Mouse (Mus musculus): ENCODE results near the gene Mtx1. TPM values are rescaled to one million over a fixed set of nuclear protein-coding genes. Genes with fewer than 3 reads are reported as not detected.
A peak's percentile ranks its signal among the peaks of the same experiment; 100 is the strongest.
"Not testable (repeated sequence)": the region's sequence is repeated elsewhere in the genome, so short reads cannot be mapped to it uniquely, and the experiment has no call there.

Gene Mtx1
- polyA plus RNA-seq, 1 experiment from 2014 or later: 196 TPM

GRCm38 (mm10) chr3:89177242-89178106 lies 49.4 kb downstream of the Mtx1 start, which contains the start of gene Scamp3:
TSS of gene Scamp3 (plus strand) at chr3:89177473.
- 0 out of 2 replicates have a peak within 1 kb of the TSS, but pooled peaks have one; percentile 28 for H3K27ac ChIP-seq
- no peaks in the 10 kb centered on the region for H3K27me3 ChIP-seq
- no peaks in the 10 kb centered on the region for H3K9me3 ChIP-seq (replicated peaks)
- peak within 1 kb of the TSS; percentile 71 for H3K4me3 ChIP-seq
- H3K9ac ChIP-seq: peak within 1 kb of the TSS; percentile 83
- H3K36me3 ChIP-seq (ENCODE audit: poor library complexity, severe bottlenecking): peaks cover 78% of the 10 kb centered on the region
- peaks cover 18% of the 10 kb centered on the region for H3K4me1 ChIP-seq
- ATAC-seq: peak; percentile 98
- H3K4me2 ChIP-seq: peak within 1 kb of the TSS; percentile 97
- WGBS: under 1% methylated on average over 43 of the region's 43 CpGs

GRCm38 (mm10) chr3:89176421-89176820 lies 50.5 kb downstream of the Mtx1 start:
- ATAC-seq: peak; percentile 6; the same call in 1 of the 2 replicates
- no peaks in the 10 kb centered on the region for H3K9me3 ChIP-seq (replicated peaks)
- H3K4me3 ChIP-seq: no peak overlapping the region
- H3K27me3 ChIP-seq: no peaks in the 10 kb centered on the region
- H3K4me1 ChIP-seq: peaks cover 16% of the 10 kb centered on the region
- 82% methylated on average over 7 of the region's 7 CpGs for WGBS
- no peak overlapping the region for H3K9ac ChIP-seq
- H3K27ac ChIP-seq: no peak overlapping the region
- peaks cover 78% of the 10 kb centered on the region for H3K36me3 ChIP-seq (ENCODE audit: poor library complexity, severe bottlenecking)
- no peak overlapping the region for H3K4me2 ChIP-seq

GRCm38 (mm10) chr3:89175544-89175943 lies 51.3 kb downstream of the Mtx1 start:
- H3K9ac ChIP-seq: no peak overlapping the region
- H3K27me3 ChIP-seq: no peaks in the 10 kb centered on the region
- H3K27ac ChIP-seq: no peak overlapping the region
- no peaks in the 10 kb centered on the region for H3K9me3 ChIP-seq (replicated peaks)
- WGBS: 93% methylated on average over 10 of the region's 10 CpGs
- no peak overlapping the region for H3K4me3 ChIP-seq
- no peak for ATAC-seq
- H3K36me3 ChIP-seq (ENCODE audit: poor library complexity, severe bottlenecking): peaks cover 77% of the 10 kb centered on the region
- H3K4me1 ChIP-seq: peaks cover 16% of the 10 kb centered on the region
- no peak overlapping the region for H3K4me2 ChIP-seq

- no peak for ATAC-seq
- Histone ChIP-seq H3K27ac (no peak overlapping the region), H3K9me3 (replicated peaks) (no peaks in the 10 kb centered on the region), H3K9ac (no peak overlapping the region), H3K36me3 (ENCODE audit: poor library complexity, severe bottlenecking) (peaks cover 77% of the 10 kb centered on the region), H3K4me2 (no peak overlapping the region), H3K27me3 (no peaks in the 10 kb centered on the region), H3K4me1 (peaks cover 16% of the 10 kb centered on the region), H3K4me3 (no peak overlapping the region)
- 96% methylated on average over 11 of the region's 11 CpGs for WGBS
Observed at GRCm38 (mm10) chr3:89174844-89175243, 52.0 kb downstream of the Mtx1 start.

- 96% methylated on average over 19 of the region's 19 CpGs for WGBS
- H3K4me3 ChIP-seq: no peak overlapping the region
- no peak overlapping the region for H3K4me2 ChIP-seq
- no peak for ATAC-seq
- 0 out of 2 replicates have a peak overlapping the region, but pooled peaks have one; percentile 21 for H3K9ac ChIP-seq
- H3K9me3 ChIP-seq (replicated peaks): no peaks in the 10 kb centered on the region
- peaks cover 50% of the 10 kb centered on the region for H3K36me3 ChIP-seq (ENCODE audit: poor library complexity, severe bottlenecking)
- H3K4me1 ChIP-seq: peaks cover 28% of the 10 kb centered on the region
- H3K27ac ChIP-seq: no peak overlapping the region
- H3K27me3 ChIP-seq: no peaks in the 10 kb centered on the region
Observed at GRCm38 (mm10) chr3:89166945-89167344, 59.9 kb downstream of the Mtx1 start.

GRCm38 (mm10) chr3:89165268-89165870 lies 61.5 kb downstream of the Mtx1 start:
- Histone ChIP-seq H3K27me3 (no peaks in the 10 kb centered on the region), H3K9ac (peak overlapping the region; percentile 88), H3K9me3 (replicated peaks) (no peaks in the 10 kb centered on the region), H3K4me1 (peaks cover 28% of the 10 kb centered on the region), H3K4me2 (peak overlapping the region; percentile 66), H3K4me3 (peak overlapping the region; percentile 88), H3K27ac (peak overlapping the region; percentile 93), H3K36me3 (ENCODE audit: poor library complexity, severe bottlenecking) (peaks cover 36% of the 10 kb centered on the region)
- WGBS: 26% methylated on average over 12 of the region's 12 CpGs
- no peak for ATAC-seq

- Histone ChIP-seq H3K9ac (peak within 1 kb of the TSS; percentile 88), H3K27ac (peak within 1 kb of the TSS; percentile 93), H3K36me3 (ENCODE audit: poor library complexity, severe bottlenecking) (peaks cover 29% of the 10 kb centered on the region), H3K4me1 (peaks cover 29% of the 10 kb centered on the region), H3K9me3 (replicated peaks) (no peaks in the 10 kb centered on the region), H3K27me3 (no peaks in the 10 kb centered on the region), H3K4me3 (peak within 1 kb of the TSS; percentile 88), H3K4me2 (peak within 1 kb of the TSS; percentile 66)
- peak; percentile 97 for ATAC-seq
- WGBS: under 1% methylated on average over 77 of the region's 79 CpGs
Observed at GRCm38 (mm10) chr3:89164506-89165267, 62.2 kb downstream of the Mtx1 start, which contains the start of gene Clk2. TSS of gene Clk2 (plus strand) at chr3:89164795.

- Histone ChIP-seq H3K36me3 (ENCODE audit: poor library complexity, severe bottlenecking) (peaks cover 20% of the 10 kb centered on the region), H3K27ac (no peak overlapping the region), H3K9me3 (replicated peaks) (no peaks in the 10 kb centered on the region), H3K27me3 (no peaks in the 10 kb centered on the region), H3K4me2 (peak overlapping the region; percentile 66), H3K9ac (peak overlapping the region; percentile 88), H3K4me1 (peaks cover 38% of the 10 kb centered on the region), H3K4me3 (peak overlapping the region; percentile 88)
- 83% methylated on average over 5 of the region's 5 CpGs for WGBS
- no peak for ATAC-seq
Observed at GRCm38 (mm10) chr3:89163643-89164245, 63.1 kb downstream of the Mtx1 start.

GRCm38 (mm10) chr3:89163123-89163522 lies 63.8 kb downstream of the Mtx1 start:
- Histone ChIP-seq H3K27ac (no peak overlapping the region), H3K9ac (no peak overlapping the region), H3K27me3 (no peaks in the 10 kb centered on the region), H3K4me1 (peaks cover 44% of the 10 kb centered on the region), H3K36me3 (ENCODE audit: poor library complexity, severe bottlenecking) (peaks cover 14% of the 10 kb centered on the region), H3K4me3 (no peak overlapping the region), H3K4me2 (no peak overlapping the region), H3K9me3 (replicated peaks) (no peaks in the 10 kb centered on the region)
- no peak for ATAC-seq
- WGBS: 88% methylated on average over 1 of the region's 1 CpGs

- no peak overlapping the region for H3K9ac ChIP-seq
- H3K27me3 ChIP-seq: no peaks in the 10 kb centered on the region
- H3K4me2 ChIP-seq: no peak overlapping the region
- H3K4me1 ChIP-seq: peaks cover 44% of the 10 kb centered on the region
- H3K27ac ChIP-seq: no peak overlapping the region
- H3K36me3 ChIP-seq (ENCODE audit: poor library complexity, severe bottlenecking): peaks cover 1% of the 10 kb centered on the region; the same call in 1 of the 2 replicates
- H3K4me3 ChIP-seq: no peak overlapping the region
- 82% methylated on average over 4 of the region's 4 CpGs for WGBS
- H3K9me3 ChIP-seq (replicated peaks): no peaks in the 10 kb centered on the region
- no peak for ATAC-seq
Observed at GRCm38 (mm10) chr3:89161786-89162185, 65.1 kb downstream of the Mtx1 start.

GRCm38 (mm10) chr3:89161207-89161606 lies 65.7 kb downstream of the Mtx1 start:
- peaks cover 39% of the 10 kb centered on the region for H3K4me1 ChIP-seq
- not testable (repeated sequence) for H3K9me3 ChIP-seq (replicated peaks); H3K4me2 ChIP-seq; H3K4me3 ChIP-seq; ATAC-seq; H3K9ac ChIP-seq; H3K36me3 ChIP-seq (ENCODE audit: poor library complexity, severe bottlenecking); H3K27me3 ChIP-seq; H3K27ac ChIP-seq
